Mouse (Mus musculus): ENCODE data around the gene Olfr1333. TPM values are rescaled to one million over a fixed set of nuclear protein-coding genes. Genes with fewer than 3 reads are reported as not detected.
"Not testable (repeated sequence)": the region's sequence is repeated elsewhere in the genome, so short reads cannot be mapped to it uniquely, and the experiment has no call there.

Olfr1333 gene
- polyA plus RNA-seq (2015; fragmentation: Nextera tagmentation; extraction: Ambion mirVana), result not detected in 2 replicates

- H3K4me1 ChIP-seq (replicated peaks), result no peaks in the 10 kb centered on the region
- 89% methylated on average over 1 of the region's 1 CpGs for WGBS
- no peak for ATAC-seq (replicated peaks; ENCODE audit: insufficient number of reproducible peaks, insufficient read depth, low FRiP score, low read depth)
- no peaks in the 10 kb centered on the region for H3K36me3 ChIP-seq
- no peak within 1 kb of the TSS for H3K27ac ChIP-seq
- H3K9ac ChIP-seq, result no peak within 1 kb of the TSS
- no peaks in the 10 kb centered on the region for H3K27me3 ChIP-seq
- no peak within 1 kb of the TSS for H3K4me2 ChIP-seq
- H3K4me3 ChIP-seq, result no peak within 1 kb of the TSS
- H3K9me3 ChIP-seq (replicated peaks), result no peaks in the 10 kb centered on the region
Observed at GRCm38 (mm10) chr4:118836179-118836578, at the start of gene Olfr1333. Gene Olfr1333, minus strand, starts transcription at chr4:118836279.

DNA sequence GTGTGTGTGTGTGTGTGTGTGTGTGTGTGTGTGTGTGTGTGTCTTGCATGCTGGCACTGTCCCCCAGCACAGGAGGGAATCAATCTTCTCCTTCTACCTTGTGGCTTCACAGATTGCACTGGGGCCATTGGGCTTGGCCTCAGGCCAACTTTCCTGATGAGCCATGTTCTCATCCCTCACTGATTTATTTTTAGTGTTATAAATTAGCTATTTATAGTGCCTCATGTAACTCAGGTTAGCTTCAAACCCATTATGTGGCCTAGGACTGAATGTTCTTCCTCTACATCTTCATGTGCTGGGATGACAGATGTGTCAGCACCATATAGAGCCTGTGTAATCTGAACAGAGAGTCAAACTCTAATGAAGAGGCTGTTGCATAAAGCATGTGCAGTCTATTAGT is 31.5 kb upstream of the Olfr1333 start:
- Histone ChIP-seq H3K4me1 (replicated peaks) (peaks cover 8% of the 10 kb centered on the region; the same call in 1 of the 2 replicates), H3K4me3 (no peak overlapping the region), H3K27ac (peak overlapping the region; percentile 74), H3K9ac (no peak overlapping the region), H3K4me2 (no peak overlapping the region), H3K27me3 (no peaks in the 10 kb centered on the region), H3K9me3 (replicated peaks) (no peaks in the 10 kb centered on the region), H3K36me3 (no peaks in the 10 kb centered on the region)
- peak; percentile 70 for ATAC-seq (replicated peaks; ENCODE audit: insufficient number of reproducible peaks, insufficient read depth, low FRiP score, low read depth)

GRCm38 (mm10) chr4:118864349-118864748 is 28.3 kb upstream of the Olfr1333 start, which contains the start of gene Olfr1331:
Gene Olfr1331, plus strand, starts transcription at chr4:118864649.
- no peak within 1 kb of the TSS for H3K4me3 ChIP-seq
- 95% methylated on average over 1 of the region's 1 CpGs for WGBS
- H3K27me3 ChIP-seq, result no peaks in the 10 kb centered on the region
- H3K9ac ChIP-seq, result no peak within 1 kb of the TSS
- H3K27ac ChIP-seq, result no peak within 1 kb of the TSS
- H3K4me1 ChIP-seq (replicated peaks), result peaks cover 8% of the 10 kb centered on the region; the same call in 1 of the 2 replicates
- no peak for ATAC-seq (replicated peaks; ENCODE audit: insufficient number of reproducible peaks, insufficient read depth, low FRiP score, low read depth)
- H3K4me2 ChIP-seq, result no peak within 1 kb of the TSS
- H3K36me3 ChIP-seq, result no peaks in the 10 kb centered on the region
- H3K9me3 ChIP-seq (replicated peaks), result no peaks in the 10 kb centered on the region

DNA sequence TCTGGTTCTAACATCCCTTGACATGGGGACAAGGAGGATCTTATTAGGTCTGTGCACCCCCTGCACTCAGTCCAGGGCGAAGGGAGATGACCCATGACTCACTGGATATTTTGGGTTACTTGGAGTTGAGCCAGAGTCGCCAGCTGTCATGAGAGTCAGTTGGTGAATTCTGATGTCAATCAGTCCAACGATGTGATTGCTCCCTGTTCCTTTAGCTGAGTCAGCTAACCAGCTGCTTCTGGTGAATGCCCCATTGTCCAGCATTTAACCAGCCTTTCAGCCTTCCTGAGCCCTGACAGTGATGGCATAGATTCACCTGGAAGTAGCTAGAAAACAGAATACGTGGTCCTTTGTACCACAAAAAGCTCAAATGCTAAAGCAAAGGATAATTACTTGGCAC is 26.6 kb upstream of the Olfr1333 start:
- Histone ChIP-seq H3K4me3 (no peak overlapping the region), H3K4me2 (no peak overlapping the region), H3K4me1 (replicated peaks) (peaks cover 3% of the 10 kb centered on the region; the same call in 1 of the 2 replicates), H3K9ac (no peak overlapping the region), H3K27me3 (no peaks in the 10 kb centered on the region), H3K27ac (no peak overlapping the region), H3K9me3 (replicated peaks) (no peaks in the 10 kb centered on the region), H3K36me3 (no peaks in the 10 kb centered on the region)
- ATAC-seq (replicated peaks; ENCODE audit: insufficient number of reproducible peaks, insufficient read depth, low FRiP score, low read depth), result no peak
- WGBS, result 51% methylated on average over 4 of the region's 4 CpGs

GRCm38 (mm10) chr4:118861791-118862190 is 25.7 kb upstream of the Olfr1333 start:
- no peak overlapping the region for H3K27ac ChIP-seq
- H3K4me3 ChIP-seq, result no peak overlapping the region
- ATAC-seq (replicated peaks; ENCODE audit: insufficient number of reproducible peaks, insufficient read depth, low FRiP score, low read depth), result no peak
- H3K36me3 ChIP-seq, result no peaks in the 10 kb centered on the region
- peaks cover 3% of the 10 kb centered on the region; the same call in 1 of the 2 replicates for H3K4me1 ChIP-seq (replicated peaks)
- H3K9me3 ChIP-seq (replicated peaks), result no peaks in the 10 kb centered on the region
- WGBS, result 89% methylated on average over 1 of the region's 1 CpGs
- H3K27me3 ChIP-seq, result no peaks in the 10 kb centered on the region
- no peak overlapping the region for H3K4me2 ChIP-seq
- H3K9ac ChIP-seq, result no peak overlapping the region

GRCm38 (mm10) chr4:118818921-118819320 is 17.2 kb downstream of the Olfr1333 start:
- Histone ChIP-seq H3K27me3 (no peaks in the 10 kb centered on the region), H3K4me2 (no peak overlapping the region), H3K27ac (no peak overlapping the region), H3K9ac (no peak overlapping the region), H3K4me3 (no peak overlapping the region), H3K36me3 (no peaks in the 10 kb centered on the region), H3K4me1 (replicated peaks) (no peaks in the 10 kb centered on the region), H3K9me3 (replicated peaks) (no peaks in the 10 kb centered on the region)
- WGBS, result 91% methylated on average over 1 of the region's 1 CpGs
- no peak for ATAC-seq (replicated peaks; ENCODE audit: insufficient number of reproducible peaks, insufficient read depth, low FRiP score, low read depth)

DNA sequence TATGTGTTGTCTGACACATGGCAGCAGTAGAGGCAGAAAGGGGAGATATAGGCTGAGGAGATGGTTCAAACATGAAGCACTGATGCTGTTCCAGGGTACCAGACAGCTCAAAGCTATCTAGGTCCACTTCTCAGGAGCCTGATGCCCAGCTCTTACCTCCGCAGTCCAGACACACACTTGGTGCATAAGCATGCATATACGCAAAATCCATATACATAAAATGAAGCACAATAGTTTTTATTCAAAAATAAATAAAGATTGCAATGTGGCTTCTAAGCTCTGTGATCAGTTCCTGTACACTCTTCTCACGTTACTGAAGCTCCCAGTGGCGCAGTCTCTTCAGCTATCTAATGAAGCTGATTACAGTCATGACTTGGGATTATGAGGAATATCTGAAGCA is 26.2 kb downstream of the Olfr1333 start, which contains the start of gene Olfr1335:
TSS of gene Olfr1335 (minus strand) at position 101 of the 400 bp plus-strand sequence.
- no peak within 1 kb of the TSS for H3K9ac ChIP-seq
- no peak within 1 kb of the TSS for H3K4me2 ChIP-seq
- H3K27ac ChIP-seq, result no peak within 1 kb of the TSS
- no peaks in the 10 kb centered on the region for H3K27me3 ChIP-seq
- WGBS, result 82% methylated on average over 4 of the region's 4 CpGs
- H3K9me3 ChIP-seq (replicated peaks), result no peaks in the 10 kb centered on the region
- no peak for ATAC-seq (replicated peaks; ENCODE audit: insufficient number of reproducible peaks, insufficient read depth, low FRiP score, low read depth)
- no peaks in the 10 kb centered on the region for H3K4me1 ChIP-seq (replicated peaks)
- H3K36me3 ChIP-seq, result no peaks in the 10 kb centered on the region
- no peak within 1 kb of the TSS for H3K4me3 ChIP-seq

DNA sequence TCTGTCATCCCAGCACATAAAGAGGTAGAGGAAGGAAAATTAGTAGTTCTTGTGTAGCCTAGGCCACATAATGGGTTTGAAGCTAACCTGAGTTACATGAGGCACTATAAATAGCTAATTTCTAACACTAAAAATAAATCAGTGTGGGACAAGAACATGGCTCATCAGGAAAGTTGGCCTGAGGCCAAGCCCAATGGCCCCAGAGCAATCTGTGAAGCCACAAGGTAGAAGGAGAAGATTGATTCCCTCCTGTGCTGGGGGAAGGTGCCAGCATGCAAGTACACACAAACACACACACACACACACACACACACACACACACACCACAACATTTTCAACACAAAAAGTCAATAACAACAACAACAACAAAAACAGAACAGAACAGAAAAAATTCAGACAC is 43.3 kb downstream of the Olfr1333 start:
- not testable (repeated sequence) for H3K4me2 ChIP-seq; H3K4me3 ChIP-seq; H3K9ac ChIP-seq; ATAC-seq (replicated peaks; ENCODE audit: insufficient number of reproducible peaks, insufficient read depth, low FRiP score, low read depth); H3K36me3 ChIP-seq; H3K27me3 ChIP-seq; H3K9me3 ChIP-seq (replicated peaks); H3K27ac ChIP-seq; H3K4me1 ChIP-seq (replicated peaks)

DNA sequence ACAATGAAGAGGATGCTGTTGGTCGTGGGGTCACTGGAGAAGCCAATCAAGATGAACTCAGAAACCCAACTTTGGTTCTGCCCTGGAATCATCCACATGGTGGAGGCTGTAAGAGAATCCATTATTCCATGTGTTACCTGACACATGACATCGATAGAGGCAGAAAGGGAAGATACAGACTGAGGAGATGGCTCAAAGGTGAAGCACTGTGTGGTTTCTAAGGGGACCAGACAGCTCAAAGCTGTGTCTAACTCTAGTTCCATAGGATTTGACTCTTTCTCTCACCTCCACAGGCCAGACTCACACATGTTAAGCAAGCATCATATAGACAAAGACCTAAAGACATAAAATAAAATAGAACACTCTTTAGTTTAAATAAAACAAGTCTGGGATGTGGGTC is 53.6 kb downstream of the Olfr1333 start, which contains the start of gene Olfr1337:
TSS of gene Olfr1337 (minus strand) at position 101 of the 400 bp plus-strand sequence.
- no peak for ATAC-seq (replicated peaks; ENCODE audit: insufficient number of reproducible peaks, insufficient read depth, low FRiP score, low read depth)
- no peak within 1 kb of the TSS for H3K27ac ChIP-seq
- H3K36me3 ChIP-seq, result no peaks in the 10 kb centered on the region
- H3K27me3 ChIP-seq, result no peaks in the 10 kb centered on the region
- H3K4me1 ChIP-seq (replicated peaks), result no peaks in the 10 kb centered on the region
- H3K4me3 ChIP-seq, result no peak within 1 kb of the TSS
- no peaks in the 10 kb centered on the region for H3K9me3 ChIP-seq (replicated peaks)
- 63% methylated on average over 2 of the region's 2 CpGs for WGBS
- no peak within 1 kb of the TSS for H3K9ac ChIP-seq
- no peak within 1 kb of the TSS for H3K4me2 ChIP-seq

Other genes starting within 250 kb of the Olfr1333 start
- gene Cfap57, start 215.5 kb downstream of the Olfr1333 start, polyA plus RNA-seq (2015; fragmentation: Nextera tagmentation; extraction: Ambion mirVana), result 0.25 and 0.39 TPM in 2 replicates
- 77.8 and 78.4 TPM in 2 replicates for gene Ebna1bp2, start 215.5 kb downstream of the Olfr1333 start, polyA plus RNA-seq (2015; fragmentation: Nextera tagmentation; extraction: Ambion mirVana)
- not detected in 2 replicates for gene Olfr62, start 177.3 kb downstream of the Olfr1333 start, polyA plus RNA-seq (2015; fragmentation: Nextera tagmentation; extraction: Ambion mirVana)
- gene Olfr1342, start 143.5 kb downstream of the Olfr1333 start, polyA plus RNA-seq (2015; fragmentation: Nextera tagmentation; extraction: Ambion mirVana), result not detected in 2 replicates
- gene Olfr1341, start 132.8 kb downstream of the Olfr1333 start, polyA plus RNA-seq (2015; fragmentation: Nextera tagmentation; extraction: Ambion mirVana), result not detected in 2 replicates
- not detected in 2 replicates for gene Olfr1340, start 116.1 kb downstream of the Olfr1333 start, polyA plus RNA-seq (2015; fragmentation: Nextera tagmentation; extraction: Ambion mirVana)
- gene Olfr1339, start 104.1 kb downstream of the Olfr1333 start, polyA plus RNA-seq (2015; fragmentation: Nextera tagmentation; extraction: Ambion mirVana), result not detected in 2 replicates
- not detected in 2 replicates for gene Olfr1338, start 77.5 kb downstream of the Olfr1333 start, polyA plus RNA-seq (2015; fragmentation: Nextera tagmentation; extraction: Ambion mirVana)
- not detected in 2 replicates for gene Olfr1337, start 53.7 kb downstream of the Olfr1333 start, polyA plus RNA-seq (2015; fragmentation: Nextera tagmentation; extraction: Ambion mirVana)
- gene Olfr1335, start 26.3 kb downstream of the Olfr1333 start, polyA plus RNA-seq (2015; fragmentation: Nextera tagmentation; extraction: Ambion mirVana), result not detected in 2 replicates
- gene Olfr1331, start 28.4 kb upstream of the Olfr1333 start, polyA plus RNA-seq (2015; fragmentation: Nextera tagmentation; extraction: Ambion mirVana), result not detected in 2 replicates
- gene Olfr1330, start 52.3 kb upstream of the Olfr1333 start, polyA plus RNA-seq (2015; fragmentation: Nextera tagmentation; extraction: Ambion mirVana), result 0.06 and 0.08 TPM in 2 replicates
- gene Olfr1329, start 81.2 kb upstream of the Olfr1333 start, polyA plus RNA-seq (2015; fragmentation: Nextera tagmentation; extraction: Ambion mirVana), result not detected in 2 replicates
- 0.04 TPM in 1 of 2 replicates, not detected in the other for gene Olfr1328, start 102.3 kb upstream of the Olfr1333 start, polyA plus RNA-seq (2015; fragmentation: Nextera tagmentation; extraction: Ambion mirVana)
- gene Lao1, start 125.3 kb upstream of the Olfr1333 start, polyA plus RNA-seq (2015; fragmentation: Nextera tagmentation; extraction: Ambion mirVana), result not detected in 2 replicates

Data from heart, embryonic 15.5 days (tissue).